Mouse (Mus musculus): ENCODE measurements around the gene Prrc2b.

DNA sequence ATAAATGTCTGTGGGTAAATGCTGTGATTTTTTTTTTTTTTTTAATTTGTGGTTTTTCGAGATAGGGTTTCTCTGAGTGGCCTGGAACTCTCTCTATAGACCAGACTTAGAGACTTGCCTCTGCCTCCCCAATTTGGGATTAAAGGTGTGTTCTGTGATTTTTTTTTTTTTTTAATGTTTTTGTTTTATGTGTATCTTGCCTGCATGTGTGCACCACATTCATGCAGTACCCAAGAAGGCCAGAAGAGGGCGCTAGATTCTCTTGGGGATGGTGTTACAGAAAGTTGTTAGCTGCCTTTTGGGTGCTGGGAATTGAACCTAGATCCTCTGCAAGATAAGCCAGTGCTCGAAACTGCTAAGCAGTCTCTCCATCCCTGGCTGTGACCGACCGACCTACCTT lies 10.1 kb downstream of the Prrc2b start:
- TF ChIP-seq CTCF (IDR thresholded peaks at IDR 0.05; ENCODE audit: extremely low read depth, insufficient read depth, insufficient read length, insufficient replicate concordance) (no peak; the same call in 1 of the 2 replicates), POLR2A (IDR thresholded peaks at IDR 0.05; ENCODE audit: low read depth, low read length) (no peak)

All from spleen, adult 2 months (tissue).